Mouse (Mus musculus) ES-E14 (cell line): Measurements from ENCODE around the gene Bcl2l12. TPM values are rescaled to one million over a fixed set of nuclear protein-coding genes. Genes with fewer than 3 reads are reported as not detected.

Experiments used
- DNase-seq: peaks from one replicate; pipeline ENCODE4 v3.0.0-alpha.2; 2013; ENCODE audit warnings: low read depth, low spot score
- H3K27ac ChIP-seq: 2 replicates; pipeline ENCODE4 v1.5.1; 2012; ENCODE audit warnings: low read depth, mild to moderate bottlenecking, low read length, moderate library complexity, mixed read lengths; ENCODE audit not compliant: poor library complexity, insufficient read depth, severe bottlenecking
- H3K36me3 ChIP-seq: 2 replicates; pipeline ENCODE4 v1.6.1; 2012; ENCODE audit warnings: mild to moderate bottlenecking, low read length, moderate library complexity, mixed read lengths; ENCODE audit not compliant: control insufficient read depth, poor library complexity, insufficient read depth, severe bottlenecking
- H3K4me1 ChIP-seq, 2 experiments: fragments of 150-350 bp in 1 of 2; sonication (generic) in 1 of 2; 2 replicates each; pipeline ENCODE4 v1.6.1; 2012; ENCODE audit warnings: low read length in 2 of 2, mild to moderate bottlenecking in 1 of 2, mixed read lengths in 1 of 2; ENCODE audit not compliant: control insufficient read depth in 2 of 2, insufficient read depth in 2 of 2, poor library complexity in 1 of 2
- H3K4me3 ChIP-seq, 2 experiments: fragments of 150-350 bp in 1 of 2; sonication (generic) in 1 of 2; 2 replicates each; pipeline ENCODE4 v1.5.1; 2012; ENCODE audit warnings: low read length in 2 of 2, low read depth in 1 of 2, mild to moderate bottlenecking in 1 of 2, mixed read lengths in 1 of 2; ENCODE audit not compliant: insufficient read depth in 1 of 2, poor library complexity in 1 of 2, severe bottlenecking in 1 of 2
- H3K9ac ChIP-seq: 2 replicates; pipeline ENCODE4 v1.6.1; 2012; ENCODE audit warnings: low read depth, mild to moderate bottlenecking, low read length, mixed read lengths; ENCODE audit not compliant: poor library complexity, insufficient read depth, severe bottlenecking
- H3K9me3 ChIP-seq: fragments of 150-350 bp; sonication (generic); 2 replicates; pipeline ENCODE4 v1.6.1; 2012; ENCODE audit warnings: low read depth, mild to moderate bottlenecking, low read length; ENCODE audit not compliant: control insufficient read depth, insufficient read depth
- CHD2 ChIP-seq: IDR thresholded peaks from 2 replicates; pipeline ENCODE4 v1.6.1; 2014; ENCODE audit warnings: mild to moderate bottlenecking, low read depth, low read length, inconsistent platforms
- HCFC1 ChIP-seq: IDR thresholded peaks from 2 replicates; pipeline ENCODE4 v1.6.1; 2012; ENCODE audit warnings: low read length, inconsistent platforms, borderline replicate concordance; ENCODE audit not compliant: insufficient read depth
- MAFK ChIP-seq: IDR thresholded peaks from 2 replicates; pipeline ENCODE4 v1.6.1; 2014; ENCODE audit warnings: mild to moderate bottlenecking, low read depth, low read length, inconsistent platforms; ENCODE audit not compliant: insufficient read depth
- ZC3H11A ChIP-seq: IDR thresholded peaks from 2 replicates; pipeline ENCODE4 v1.6.1; 2012; ENCODE audit warnings: low read depth, mild to moderate bottlenecking, inconsistent platforms, low read length, borderline replicate concordance
- ZNF384 ChIP-seq: IDR thresholded peaks from 2 replicates; pipeline ENCODE4 v1.6.1; 2012; ENCODE audit warnings: low read depth, low read length, inconsistent platforms
- in situ Hi-C, 2 experiments: fragments of 600-800 bp; cut with MboI; formaldehyde crosslinking; loops; one replicate each; pipeline ENCODE4 v1.15.1; 2025; ENCODE audit warnings: low sequenced_read_pairs in 2 of 2, inconsistent platforms in 1 of 2; ENCODE audit not compliant: unreplicated experiment in 2 of 2
- total RNA-seq: library from RNA; depleted of rRNA; stranded (reverse); fragments of 300-350 nt; gene quantifications from 2 replicates; pipeline ENCODE4 v1.2.3, GENCODE M21; 2012

The Bcl2l12 gene
- total RNA-seq, 1 experiment, result 13.0 TPM

GRCm38 (mm10) chr7:45028351-45028750, 29.8 kb upstream of the Bcl2l12 start:
- no peaks in the 10 kb centered on the region for H3K9me3 ChIP-seq
- no peak overlapping the region for H3K27ac ChIP-seq

DNA sequence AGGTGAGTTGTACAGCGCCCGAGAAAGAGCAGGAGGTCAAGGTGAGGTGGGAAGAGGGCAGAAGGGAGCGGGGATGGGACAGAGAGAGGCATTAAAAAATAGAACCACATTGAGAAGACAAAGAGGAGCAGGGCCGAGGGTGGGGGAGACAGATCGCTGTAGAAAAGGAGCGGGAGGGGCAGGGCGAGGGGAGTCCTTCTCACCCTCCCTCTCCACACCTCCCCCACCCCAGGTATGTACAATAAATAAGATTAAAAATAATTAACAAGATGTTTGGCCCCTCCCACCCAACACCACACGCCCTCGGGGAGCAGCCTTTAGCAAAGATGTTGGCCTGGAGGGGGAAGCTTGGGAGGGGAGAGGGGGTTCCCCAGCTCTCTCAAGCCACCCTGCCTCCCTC, 29.2 kb upstream of the Bcl2l12 start:
- H3K4me1 ChIP-seq, result peaks cover 0 to 11% of the 10 kb centered on the region in 2 experiments; a peak in 1 of 4 replicates
- H3K4me3 ChIP-seq, result no peak overlapping the region
- no peaks in the 10 kb centered on the region for H3K9me3 ChIP-seq
- H3K36me3 ChIP-seq, result peaks cover 44% of the 10 kb centered on the region
- no peak for DNase-seq
- no peak for TF ChIP-seq HCFC1
- no peak for TF ChIP-seq ZNF384
- no peak for TF ChIP-seq ZC3H11A
- no peak for TF ChIP-seq CHD2
- TF ChIP-seq MAFK, result no peak
- H3K27ac ChIP-seq, result peak overlapping the region; percentile 25; the same call in 1 of the 2 replicates
- H3K9ac ChIP-seq, result no peak overlapping the region
- in situ Hi-C loops, result no loop called here

More at GRCm38 (mm10) chr7:45028351-45028750, 29.8 kb upstream of the Bcl2l12 start:
- peaks cover 0 to 11% of the 10 kb centered on the region in 2 experiments; a peak in 1 of 4 replicates for H3K4me1 ChIP-seq
- in situ Hi-C loops, result no loop called here
- TF ChIP-seq MAFK, result no peak
- TF ChIP-seq ZC3H11A, result no peak
- no peak for TF ChIP-seq CHD2
- no peak for TF ChIP-seq HCFC1
- TF ChIP-seq ZNF384, result no peak
- peaks cover 48% of the 10 kb centered on the region for H3K36me3 ChIP-seq
- no peak overlapping the region for H3K9ac ChIP-seq
- no peak for DNase-seq
- no peak overlapping the region for H3K4me3 ChIP-seq

- in situ Hi-C loops, result no loop called here
These were observed 27.7 kb upstream of the Bcl2l12 start for GRCm38 (mm10) chr7:45026256-45026655.

DNA sequence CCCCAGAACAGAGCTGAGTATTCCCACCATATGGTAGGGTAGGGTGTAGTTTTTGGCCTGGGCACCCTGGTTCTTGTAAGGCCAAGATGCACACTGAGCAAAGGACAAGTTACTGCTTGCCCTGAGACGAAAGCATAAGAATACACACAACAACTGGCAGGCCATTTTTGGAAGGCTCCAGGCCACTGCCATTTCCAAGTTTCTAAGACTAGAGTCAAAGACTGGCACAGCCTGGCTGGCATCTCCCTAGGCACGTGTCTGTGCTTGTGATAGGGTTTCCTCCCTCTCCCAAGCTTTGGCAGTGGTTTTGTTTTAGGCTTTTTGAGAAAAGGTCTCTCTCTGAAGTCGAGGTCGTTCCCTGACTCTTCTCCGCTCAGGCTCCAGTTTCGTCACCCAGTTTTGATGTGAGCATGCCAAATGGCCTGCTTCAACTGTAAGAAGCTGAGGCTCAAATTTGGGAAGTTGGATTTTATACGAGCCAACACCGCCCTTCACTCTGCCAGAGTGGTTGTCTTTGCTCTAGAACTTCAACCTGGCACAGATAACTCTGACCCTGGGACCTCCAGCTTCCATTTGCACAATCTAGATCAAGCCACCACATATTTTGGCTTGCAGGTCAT, 27.2 kb upstream of the Bcl2l12 start:
- H3K36me3 ChIP-seq, result peaks cover 30% of the 10 kb centered on the region
- H3K4me1 ChIP-seq, result peaks cover 0 to 11% of the 10 kb centered on the region in 2 experiments; a peak in 1 of 4 replicates
- DNase-seq, result no peak
- in situ Hi-C loops, result no loop called here
- H3K4me3 ChIP-seq, result no peak overlapping the region
- H3K27ac ChIP-seq, result no peak overlapping the region
- TF ChIP-seq ZNF384 (no peak), CHD2 (no peak), HCFC1 (no peak)
- no peak overlapping the region for H3K9ac ChIP-seq
- no peaks in the 10 kb centered on the region for H3K9me3 ChIP-seq

More at GRCm38 (mm10) chr7:45026256-45026655, 27.7 kb upstream of the Bcl2l12 start:
- Histone ChIP-seq H3K27ac (no peak overlapping the region), H3K9me3 (no peaks in the 10 kb centered on the region), H3K4me3 (no peak overlapping the region), H3K36me3 (peaks cover 35% of the 10 kb centered on the region), H3K9ac (no peak overlapping the region), H3K4me1 (peaks cover 0 to 11% of the 10 kb centered on the region in 2 experiments; a peak in 1 of 4 replicates)
- DNase-seq, result no peak
- TF ChIP-seq CHD2 (no peak), ZNF384 (no peak), HCFC1 (no peak), MAFK (no peak), ZC3H11A (no peak)
